Comparison of ENCODE assay signal across 23 mouse cellular contexts in genomic region chr11:51621776-51622175, GRCm38 (mm10). TPM values are rescaled to one million over a fixed set of nuclear protein-coding genes. Genes with fewer than 3 reads are reported as not detected.
DNase-seq lines count a peak whose midpoint lies in the region; ATAC-seq and TF ChIP-seq lines count a peak whose summit lies in the region.
"Had no signal": no experiment of that assay in that cellular context is flagged by ENCODE, and none has a peak within 500 bp of the region (broad histone marks: within the 10 kb centered on the region; RNA-seq: fewer than 3 reads in every experiment).

No protein-coding gene starts in this region.

- WGBS in kidney, embryonic 16.5 days, result 98% methylated on average over 2 of the region's 2 CpGs
- WGBS in liver, embryonic 11.5 days, result 84% methylated on average over 2 of the region's 2 CpGs
- 98% methylated on average over 2 of the region's 2 CpGs for WGBS in intestine, embryonic 16.5 days

- H3K9me3 ChIP-seq in kidney, embryonic 16.5 days (ENCODE audit: low read length), result no peaks in the 10 kb centered on the region
- H3K9me3 ChIP-seq in liver, embryonic 11.5 days (ENCODE audit: control insufficient read depth, low read length), result no peaks in the 10 kb centered on the region
- H3K9me3 ChIP-seq in G1E (replicated peaks), result no peaks in the 10 kb centered on the region
- H3K9me3 ChIP-seq in intestine, embryonic 16.5 days (ENCODE audit: control insufficient read depth, low read length), result no peaks in the 10 kb centered on the region
- H3K9me3 ChIP-seq: heart, embryonic 15.5 days; limb, embryonic 13.5 days; neural tube, embryonic 15.5 days had no signal

- intact Hi-C loops in heart, postnatal 14 days (cut with DNase I), result no loop called here

- H3K27ac ChIP-seq in kidney, embryonic 16.5 days (ENCODE audit: low read length), result no peak overlapping the region
- H3K27ac ChIP-seq in liver, embryonic 11.5 days (ENCODE audit: low read depth, low read length), result no peak overlapping the region
- no peak overlapping the region for H3K27ac ChIP-seq in intestine, embryonic 16.5 days (ENCODE audit: low read length)
- H3K27ac ChIP-seq: heart, embryonic 15.5 days; limb, embryonic 13.5 days; neural tube, embryonic 15.5 days had no signal

- H3K9ac ChIP-seq in kidney, embryonic 16.5 days (replicated peaks; ENCODE audit: low read length), result no peak overlapping the region
- 0 out of 2 replicates have a peak overlapping the region, but pooled peaks have one; percentile 26 for H3K9ac ChIP-seq in liver, embryonic 11.5 days (ENCODE audit: low read depth, low read length)
- H3K9ac ChIP-seq in intestine, embryonic 16.5 days (ENCODE audit: low read depth, low read length), result peak overlapping the region; percentile 32; the same call in 1 of the 2 replicates
- H3K9ac ChIP-seq: forebrain, postnatal 0 days; heart, embryonic 15.5 days; neural tube, embryonic 15.5 days had no signal

- H3K4me1 ChIP-seq in kidney, embryonic 16.5 days (ENCODE audit: insufficient read depth, low read length), result peaks cover 12% of the 10 kb centered on the region
- H3K4me1 ChIP-seq in liver, embryonic 11.5 days (replicated peaks; ENCODE audit: control insufficient read depth, insufficient read depth, low read length), result peaks cover 22% of the 10 kb centered on the region
- peaks cover 71% of the 10 kb centered on the region for H3K4me1 ChIP-seq in G1E (ENCODE audit: insufficient read depth, low read depth, low read length)
- H3K4me1 ChIP-seq in intestine, embryonic 16.5 days (ENCODE audit: control insufficient read depth, insufficient read depth, low read length), result peaks cover 16% of the 10 kb centered on the region

- H3K4me3 ChIP-seq in kidney, embryonic 16.5 days (ENCODE audit: low read length), result no peak overlapping the region
- H3K4me3 ChIP-seq in liver, embryonic 11.5 days (ENCODE audit: low read depth, low read length), result peak overlapping the region; percentile 80; the same call in 1 of the 2 replicates
- H3K4me3 ChIP-seq in G1E (ENCODE audit: low read depth, low read length), result peak overlapping the region; percentile 94; the same call in 1 of the 2 replicates
- no peak overlapping the region for H3K4me3 ChIP-seq in intestine, embryonic 16.5 days (ENCODE audit: low read length)
- H3K4me3 ChIP-seq: heart, embryonic 15.5 days; neural tube, embryonic 15.5 days had no signal

- H3K4me2 ChIP-seq in kidney, embryonic 16.5 days (replicated peaks; ENCODE audit: low read depth, low read length), result no peak overlapping the region
- H3K4me2 ChIP-seq in liver, embryonic 11.5 days, result peak overlapping the region; percentile 90
- no peak overlapping the region for H3K4me2 ChIP-seq in intestine, embryonic 16.5 days (ENCODE audit: low read depth, low read length)

- H3K36me3 ChIP-seq in kidney, embryonic 16.5 days (ENCODE audit: insufficient read depth, low read length), result peaks cover 45% of the 10 kb centered on the region
- H3K36me3 ChIP-seq in liver, embryonic 11.5 days (ENCODE audit: control insufficient read depth, insufficient read depth, low read length), result peaks cover 42% of the 10 kb centered on the region
- H3K36me3 ChIP-seq in G1E (replicated peaks), result peaks cover 60% of the 10 kb centered on the region
- H3K36me3 ChIP-seq in intestine, embryonic 16.5 days (ENCODE audit: control insufficient read depth, insufficient read depth, low read length), result peaks cover 21% of the 10 kb centered on the region

- no peak for ATAC-seq in kidney, embryonic 16.5 days (ENCODE audit: low FRiP score, low TSS enrichment)
- ATAC-seq in liver, embryonic 11.5 days (replicated peaks; ENCODE audit: low FRiP score), result no peak
- no peak for ATAC-seq in G1E (ENCODE audit: extremely low read depth, insufficient number of reproducible peaks, low FRiP score, poor library complexity, severe bottlenecking)
- ATAC-seq in intestine, embryonic 16.5 days, result no peak
- ATAC-seq: forebrain, postnatal 0 days had no signal

- peak; percentile 52 for DNase-seq in kidney, adult 11 months
- DNase-seq in liver, embryonic 11.5 days (ENCODE audit: low spot score), result no peak
- DNase-seq in liver (no peak), G1E (ENCODE audit: low spot score) (no peak)
- DNase-seq in heart, postnatal 14 days, result no peak
- no peak for DNase-seq in lung, postnatal 36 days
- DNase-seq: cerebellum, adult 2 months; cerebellum, postnatal 36 days; forebrain, postnatal 0 days; gastrocnemius, postnatal 36 days; kidney, postnatal 4 days; lung, adult 2 months; lung, postnatal 4 days; midbrain, embryonic 14.5 days; right cerebral cortex, postnatal 14 days; spleen, adult 18-20 months; thymus, postnatal 4 days had no signal

- no peaks in the 10 kb centered on the region for H3K27me3 ChIP-seq in kidney, embryonic 16.5 days (ENCODE audit: insufficient read depth, low read length)
- no peaks in the 10 kb centered on the region for H3K27me3 ChIP-seq in liver, embryonic 11.5 days (replicated peaks; ENCODE audit: control insufficient read depth, insufficient read depth, low read length)
- no peaks in the 10 kb centered on the region for H3K27me3 ChIP-seq in G1E (ENCODE audit: insufficient read depth, low read length)
- no peaks in the 10 kb centered on the region for H3K27me3 ChIP-seq in intestine, embryonic 16.5 days (replicated peaks; ENCODE audit: control insufficient read depth, insufficient read depth, low read length)
- H3K27me3 ChIP-seq: heart, embryonic 15.5 days; limb, embryonic 13.5 days; neural tube, embryonic 15.5 days had no signal

- no peak for TF ChIP-seq CTCF in G1E (IDR thresholded peaks at IDR 0.05; ENCODE audit: low read depth, low read length)

RNA-seq across cellular contexts. Expression of gene Nhp2, which starts 2.2 kb away (rescaled TPM):
- polyA plus RNA-seq in kidney, embryonic 16.5 days (2015; fragmentation: Nextera tagmentation; extraction: Ambion mirVana), result 156 and 158 TPM in 2 replicates
- polyA plus RNA-seq in liver, embryonic 11.5 days (2014; fragmentation: Nextera tagmentation; extraction: Ambion mirVana), result 347 and 349 TPM in 2 replicates
- total RNA-seq in G1E (2014; fragmentation: Nextera tagmentation), result 73.2 and 91.1 TPM in 2 replicates
- 136 and 139 TPM in 2 replicates for total RNA-seq in G1E (2017)
- 202 and 235 TPM in 2 replicates for polyA plus RNA-seq in G1E (2012)
- polyA plus RNA-seq in intestine, embryonic 16.5 days (2015; fragmentation: Nextera tagmentation; extraction: Ambion mirVana), result 150 and 175 TPM in 2 replicates
- total RNA-seq in heart, postnatal 14 days (2021), result 10 to 100 TPM; 19.5 to 21.3 TPM

RNA-seq across cellular contexts. Expression of gene Rmnd5b, which starts 13.9 kb away (rescaled TPM):
- 48.9 and 51.9 TPM in 2 replicates for polyA plus RNA-seq in kidney, embryonic 16.5 days (2015; fragmentation: Nextera tagmentation; extraction: Ambion mirVana)
- polyA plus RNA-seq in liver, embryonic 11.5 days (2014; fragmentation: Nextera tagmentation; extraction: Ambion mirVana), result 47.8 and 52.2 TPM in 2 replicates
- total RNA-seq in G1E (2014; fragmentation: Nextera tagmentation) (27.6 and 35.8 TPM in 2 replicates), G1E (2017) (26.8 and 28.0 TPM in 2 replicates)
- 15.7 and 18.4 TPM in 2 replicates for polyA plus RNA-seq in G1E (2012)
- polyA plus RNA-seq in intestine, embryonic 16.5 days (2015; fragmentation: Nextera tagmentation; extraction: Ambion mirVana), result 42.0 and 44.4 TPM in 2 replicates
- 10 to 100 TPM; 16.0 to 16.3 TPM for total RNA-seq in heart, postnatal 14 days (2021)

RNA-seq across cellular contexts. Expression of gene Hnrnpab, which starts 15.1 kb away (rescaled TPM):
- polyA plus RNA-seq in kidney, embryonic 16.5 days (2015; fragmentation: Nextera tagmentation; extraction: Ambion mirVana), result 343 and 374 TPM in 2 replicates
- 552 and 577 TPM in 2 replicates for polyA plus RNA-seq in liver, embryonic 11.5 days (2014; fragmentation: Nextera tagmentation; extraction: Ambion mirVana)
- 504 and 536 TPM in 2 replicates for total RNA-seq in G1E (2014; fragmentation: Nextera tagmentation)
- 669 and 683 TPM in 2 replicates for total RNA-seq in G1E (2017)
- polyA plus RNA-seq in G1E (2012), result 1,141 and 1,394 TPM in 2 replicates
- 261 and 264 TPM in 2 replicates for polyA plus RNA-seq in intestine, embryonic 16.5 days (2015; fragmentation: Nextera tagmentation; extraction: Ambion mirVana)
- total RNA-seq in heart, postnatal 14 days (2021), result 100 to 1,000 TPM; 141 to 163 TPM

RNA-seq across cellular contexts. Expression of gene N4bp3, which starts 28.9 kb away (rescaled TPM):
- 30.9 and 34.1 TPM in 2 replicates for polyA plus RNA-seq in kidney, embryonic 16.5 days (2015; fragmentation: Nextera tagmentation; extraction: Ambion mirVana)
- polyA plus RNA-seq in liver, embryonic 11.5 days (2014; fragmentation: Nextera tagmentation; extraction: Ambion mirVana), result 7.2 and 7.9 TPM in 2 replicates
- total RNA-seq in G1E (2014; fragmentation: Nextera tagmentation) (not detected in 2 replicates), G1E (2017) (0.05 and 0.35 TPM in 2 replicates)
- 0.08 and 0.13 TPM in 2 replicates for polyA plus RNA-seq in G1E (2012)
- polyA plus RNA-seq in intestine, embryonic 16.5 days (2015; fragmentation: Nextera tagmentation; extraction: Ambion mirVana), result 16.1 and 17.0 TPM in 2 replicates
- total RNA-seq in heart, postnatal 14 days (2021), result 10 to 100 TPM; 22.1 to 23.1 TPM

RNA-seq across cellular contexts. Expression of gene D930048N14Rik, which starts 29.0 kb away (rescaled TPM):
- polyA plus RNA-seq in kidney, embryonic 16.5 days (2015; fragmentation: Nextera tagmentation; extraction: Ambion mirVana), result 4.0 and 4.5 TPM in 2 replicates
- 1.3 and 1.5 TPM in 2 replicates for polyA plus RNA-seq in liver, embryonic 11.5 days (2014; fragmentation: Nextera tagmentation; extraction: Ambion mirVana)
- total RNA-seq in G1E (2014; fragmentation: Nextera tagmentation), result not detected in 2 replicates
- 0.05 and 0.06 TPM in 2 replicates for total RNA-seq in G1E (2017)
- polyA plus RNA-seq in G1E (2012), result not detected in 2 replicates
- 3.4 and 3.7 TPM in 2 replicates for polyA plus RNA-seq in intestine, embryonic 16.5 days (2015; fragmentation: Nextera tagmentation; extraction: Ambion mirVana)
- 1 to 10 TPM; 1.3 to 1.4 TPM for total RNA-seq in heart, postnatal 14 days (2021)
- total RNA-seq: hematopoietic stem cell, adult 5-6 weeks had no signal

Comparison
In these comparisons a context has a peak if more than half of its experiments do, and no peak if none do; other contexts are left out.
1. H3K4me3 ChIP-seq: peak in liver, embryonic 11.5 days (single experiment) and G1E (single experiment); none in kidney, embryonic 16.5 days (single experiment) and intestine, embryonic 16.5 days (single experiment).